ENCODE assay signal across 26 mouse cellular contexts in genomic region chr11:116667930-116668329, GRCm38 (mm10). TPM values are rescaled to one million over a fixed set of nuclear protein-coding genes. Genes with fewer than 3 reads are reported as not detected.
DNase-seq lines count a peak whose midpoint lies in the region; ATAC-seq and TF ChIP-seq lines count a peak whose summit lies in the region.
"Had no signal": no experiment of that assay in that cellular context is flagged by ENCODE, and none has a peak within 500 bp of the region (broad histone marks: within the 10 kb centered on the region; RNA-seq: fewer than 3 reads in every experiment).

No protein-coding gene starts in this region.

- H3K4me2 ChIP-seq in hindbrain, embryonic 14.5 days (replicated peaks), result no peak overlapping the region
- H3K4me2 ChIP-seq in hindbrain, embryonic 16.5 days (ENCODE audit: low read length), result no peak overlapping the region
- H3K4me2 ChIP-seq in midbrain, postnatal 0 days (ENCODE audit: low read depth, low read length, poor library complexity, severe bottlenecking), result no peak overlapping the region
- no peak overlapping the region for H3K4me2 ChIP-seq in stomach, postnatal 0 days (replicated peaks; ENCODE audit: low read depth)
- H3K4me2 ChIP-seq: embryonic facial prominence, embryonic 12.5 days; forebrain, embryonic 12.5 days; heart, embryonic 13.5 days; hindbrain, embryonic 15.5 days; intestine, embryonic 15.5 days; limb, embryonic 15.5 days; midbrain, embryonic 11.5 days; neural tube, embryonic 15.5 days had no signal

- ATAC-seq in hindbrain, embryonic 14.5 days (ENCODE audit: low FRiP score), result no peak
- no peak for ATAC-seq in hindbrain, embryonic 16.5 days
- ATAC-seq in midbrain, postnatal 0 days (ENCODE audit: low FRiP score), result no peak
- ATAC-seq in stomach, postnatal 0 days (ENCODE audit: low FRiP score, low TSS enrichment), result no peak
- ATAC-seq: intestine, embryonic 15.5 days; Patski had no signal

- no peak overlapping the region for H3K27ac ChIP-seq in hindbrain, embryonic 14.5 days
- H3K27ac ChIP-seq in hindbrain, embryonic 16.5 days (ENCODE audit: low read depth, low read length), result no peak overlapping the region
- H3K27ac ChIP-seq in midbrain, embryonic 10.5 days (replicated peaks), result 0 out of 2 replicates have a peak overlapping the region, but pooled peaks have one; percentile 28
- no peak overlapping the region for H3K27ac ChIP-seq in midbrain, postnatal 0 days (ENCODE audit: low read depth, low read length)
- H3K27ac ChIP-seq in stomach, postnatal 0 days (replicated peaks), result peak overlapping the region; percentile 53
- H3K27ac ChIP-seq: embryonic facial prominence, embryonic 12.5 days; forebrain, embryonic 12.5 days; heart, embryonic 13.5 days; hindbrain, embryonic 15.5 days; intestine, embryonic 15.5 days; limb, embryonic 15.5 days; liver, embryonic 14.5 days; neural tube, embryonic 15.5 days had no signal

- no peak overlapping the region for H3K4me3 ChIP-seq in hindbrain, embryonic 14.5 days (replicated peaks; ENCODE audit: low read length)
- H3K4me3 ChIP-seq in hindbrain, embryonic 16.5 days (ENCODE audit: low read length), result no peak overlapping the region
- no peak overlapping the region for H3K4me3 ChIP-seq in midbrain, embryonic 10.5 days
- H3K4me3 ChIP-seq in midbrain, postnatal 0 days (ENCODE audit: low read depth, low read length), result no peak overlapping the region
- no peak overlapping the region for H3K4me3 ChIP-seq in stomach, postnatal 0 days (ENCODE audit: low read depth, low read length)
- H3K4me3 ChIP-seq: embryonic facial prominence, embryonic 12.5 days; erythroblast, embryonic 14.5 days; forebrain, embryonic 12.5 days; heart, embryonic 13.5 days; hindbrain, embryonic 15.5 days; intestine, embryonic 15.5 days; limb, embryonic 15.5 days; neural tube, embryonic 15.5 days had no signal

- DNase-seq in adrenal gland, adult 2 months, result peak; percentile 4
- no peak for DNase-seq in adrenal gland, postnatal 25 days
- no peak for DNase-seq in hindbrain, embryonic 14.5 days (ENCODE audit: low spot score)
- DNase-seq in midbrain, embryonic 10.5 days (ENCODE audit: low spot score), result no peak
- no peak for DNase-seq in midbrain, postnatal 0 days (ENCODE audit: low spot score)
- DNase-seq in stomach, postnatal 0 days (ENCODE audit: low spot score), result no peak
- DNase-seq: cerebellum, adult 18-20 months; cerebellum, postnatal 14 days; heart, postnatal 4 days; left cerebral cortex, postnatal 4 days; right cerebral cortex, adult 18-20 months; right cerebral cortex, postnatal 4 days; thymus, postnatal 4 days had no signal

- no peak for TF ChIP-seq CTCF in midbrain, postnatal 0 days (IDR thresholded peaks at IDR 0.05)
- TF ChIP-seq CTCF in stomach, postnatal 0 days (IDR thresholded peaks at IDR 0.05; ENCODE audit: low read depth), result no peak

- H3K36me3 ChIP-seq in hindbrain, embryonic 14.5 days (replicated peaks; ENCODE audit: control insufficient read depth, insufficient read depth), result peaks cover 1% of the 10 kb centered on the region; the same call in 1 of the 2 replicates
- H3K36me3 ChIP-seq in hindbrain, embryonic 16.5 days (ENCODE audit: control insufficient read depth, insufficient read depth, low read length), result no peaks in the 10 kb centered on the region
- peaks cover 5% of the 10 kb centered on the region for H3K36me3 ChIP-seq in midbrain, embryonic 10.5 days
- no peaks in the 10 kb centered on the region for H3K36me3 ChIP-seq in midbrain, postnatal 0 days (ENCODE audit: insufficient read depth, low read length)
- no peaks in the 10 kb centered on the region for H3K36me3 ChIP-seq in stomach, postnatal 0 days (ENCODE audit: control insufficient read depth, insufficient read depth, low read length)
- H3K36me3 ChIP-seq: forebrain, embryonic 12.5 days; hindbrain, embryonic 15.5 days had no signal

- TF ChIP-seq EP300 in stomach, postnatal 0 days (optimal IDR thresholded peaks at IDR 0.05), result no peak

- 87% methylated on average over 8 of the region's 8 CpGs for WGBS in hindbrain, embryonic 14.5 days
- 79% methylated on average over 8 of the region's 8 CpGs for WGBS in hindbrain, embryonic 16.5 days
- 85% methylated on average over 8 of the region's 8 CpGs for WGBS in midbrain, embryonic 10.5 days
- WGBS in midbrain, postnatal 0 days, result 88% methylated on average over 8 of the region's 8 CpGs
- 65% methylated on average over 8 of the region's 8 CpGs for WGBS in stomach, postnatal 0 days

- peaks cover 34% of the 10 kb centered on the region for H3K4me1 ChIP-seq in hindbrain, embryonic 14.5 days (replicated peaks; ENCODE audit: control insufficient read depth, insufficient read depth, low read length)
- H3K4me1 ChIP-seq in hindbrain, embryonic 16.5 days (ENCODE audit: control insufficient read depth, insufficient read depth, low read depth, low read length), result peaks cover 31% of the 10 kb centered on the region
- peaks cover 64% of the 10 kb centered on the region for H3K4me1 ChIP-seq in midbrain, embryonic 10.5 days
- H3K4me1 ChIP-seq in midbrain, postnatal 0 days (ENCODE audit: insufficient read depth, low read length), result peaks cover 3% of the 10 kb centered on the region; the same call in 1 of the 2 replicates
- no peaks in the 10 kb centered on the region for H3K4me1 ChIP-seq in stomach, postnatal 0 days (replicated peaks; ENCODE audit: control insufficient read depth, insufficient read depth)

- H3K9me3 ChIP-seq in hindbrain, embryonic 14.5 days (ENCODE audit: control insufficient read depth, low read length), result no peaks in the 10 kb centered on the region
- H3K9me3 ChIP-seq in hindbrain, embryonic 16.5 days (ENCODE audit: control insufficient read depth, low read length), result no peaks in the 10 kb centered on the region
- no peaks in the 10 kb centered on the region for H3K9me3 ChIP-seq in midbrain, embryonic 10.5 days (replicated peaks)
- no peaks in the 10 kb centered on the region for H3K9me3 ChIP-seq in midbrain, postnatal 0 days (ENCODE audit: low read length)
- H3K9me3 ChIP-seq in stomach, postnatal 0 days (ENCODE audit: control insufficient read depth, low read length), result no peaks in the 10 kb centered on the region
- H3K9me3 ChIP-seq: embryonic facial prominence, embryonic 12.5 days; forebrain, embryonic 12.5 days; G1E; heart, embryonic 13.5 days; hindbrain, embryonic 15.5 days; intestine, embryonic 15.5 days; limb, embryonic 15.5 days; neural tube, embryonic 15.5 days had no signal

- no peaks in the 10 kb centered on the region for H3K27me3 ChIP-seq in hindbrain, embryonic 14.5 days (ENCODE audit: control insufficient read depth, insufficient read depth, low read length)
- H3K27me3 ChIP-seq in hindbrain, embryonic 16.5 days (replicated peaks; ENCODE audit: control insufficient read depth, insufficient read depth, low read length), result no peaks in the 10 kb centered on the region
- H3K27me3 ChIP-seq in midbrain, embryonic 10.5 days (ENCODE audit: low read depth, poor library complexity, severe bottlenecking), result peaks cover 14% of the 10 kb centered on the region
- no peaks in the 10 kb centered on the region for H3K27me3 ChIP-seq in midbrain, postnatal 0 days (ENCODE audit: insufficient read depth, low read length)
- H3K27me3 ChIP-seq in stomach, postnatal 0 days (ENCODE audit: control insufficient read depth, insufficient read depth, low read length), result no peaks in the 10 kb centered on the region
- H3K27me3 ChIP-seq: hindbrain, embryonic 15.5 days; intestine, embryonic 15.5 days; neural tube, embryonic 15.5 days; Patski had no signal

- 0 out of 2 replicates have a peak overlapping the region, but pooled peaks have one; percentile 17 for H3K9ac ChIP-seq in hindbrain, embryonic 14.5 days
- H3K9ac ChIP-seq in hindbrain, embryonic 16.5 days (ENCODE audit: low read depth, low read length), result no peak overlapping the region
- H3K9ac ChIP-seq in midbrain, postnatal 0 days (replicated peaks; ENCODE audit: low read length, poor library complexity, severe bottlenecking), result no peak overlapping the region
- no peak overlapping the region for H3K9ac ChIP-seq in stomach, postnatal 0 days (ENCODE audit: low read length)
- H3K9ac ChIP-seq: embryonic facial prominence, embryonic 12.5 days; forebrain, embryonic 12.5 days; heart, embryonic 13.5 days; hindbrain, embryonic 15.5 days; intestine, embryonic 15.5 days; limb, embryonic 15.5 days; liver, embryonic 14.5 days; neural tube, embryonic 15.5 days had no signal

RNA-seq across cellular contexts. Expression of gene Cygb, which starts 13.8 kb away (rescaled TPM):
- total RNA-seq in adrenal gland, adult 2 months (2021), result 10 to 100 TPM; 24.8 to 46.8 TPM
- polyA plus RNA-seq in adrenal gland, adult 2 months (2012; rRNA removed), result 54.3 and 62.4 TPM in 2 replicates
- 18.7 and 25.4 TPM in 2 replicates for total RNA-seq in adrenal gland, postnatal 25 days (2021)
- polyA plus RNA-seq in hindbrain, embryonic 14.5 days (2014; fragmentation: Nextera tagmentation; extraction: Ambion mirVana), result 26.5 and 29.7 TPM in 2 replicates
- 34.4 and 37.4 TPM in 2 replicates for polyA plus RNA-seq in hindbrain, embryonic 16.5 days (2015; fragmentation: Nextera tagmentation; extraction: Ambion mirVana)
- polyA plus RNA-seq in midbrain, embryonic 10.5 days (2016; fragmentation: Nextera tagmentation; extraction: Ambion mirVana), result 2.5 and 2.8 TPM in 2 replicates
- total RNA-seq in midbrain, postnatal 0 days (2014; rRNA removed), result 38.7 and 44.2 TPM in 2 replicates
- polyA plus RNA-seq in midbrain, postnatal 0 days (2015; fragmentation: Nextera tagmentation; extraction: Ambion mirVana), result 40.5 and 43.5 TPM in 2 replicates
- polyA plus RNA-seq in stomach, postnatal 0 days (2015; fragmentation: Nextera tagmentation; extraction: Ambion mirVana), result 22.1 and 22.2 TPM in 2 replicates
- total RNA-seq: G1E had no signal

RNA-seq across cellular contexts. Expression of gene Prcd, which starts 14.6 kb away (rescaled TPM):
- total RNA-seq in adrenal gland, adult 2 months (2021), result 10 to 100 TPM; 10.2 to 14.2 TPM
- polyA plus RNA-seq in adrenal gland, adult 2 months (2012; rRNA removed), result 13.0 and 14.1 TPM in 2 replicates
- total RNA-seq in adrenal gland, postnatal 25 days (2021), result 9.2 and 13.0 TPM in 2 replicates
- polyA plus RNA-seq in hindbrain, embryonic 14.5 days (2014; fragmentation: Nextera tagmentation; extraction: Ambion mirVana), result 2.8 and 3.5 TPM in 2 replicates
- 3.1 and 4.2 TPM in 2 replicates for polyA plus RNA-seq in hindbrain, embryonic 16.5 days (2015; fragmentation: Nextera tagmentation; extraction: Ambion mirVana)
- polyA plus RNA-seq in midbrain, embryonic 10.5 days (2016; fragmentation: Nextera tagmentation; extraction: Ambion mirVana), result 0.65 and 0.77 TPM in 2 replicates
- 3.7 TPM in 1 of 2 replicates, not detected in the other for total RNA-seq in midbrain, postnatal 0 days (2014; rRNA removed)
- polyA plus RNA-seq in midbrain, postnatal 0 days (2015; fragmentation: Nextera tagmentation; extraction: Ambion mirVana), result 4.8 and 6.0 TPM in 2 replicates
- polyA plus RNA-seq in stomach, postnatal 0 days (2015; fragmentation: Nextera tagmentation; extraction: Ambion mirVana), result 2.6 and 2.7 TPM in 2 replicates
- polyA plus RNA-seq: erythroblast, embryonic 14.5 days had no signal

RNA-seq across cellular contexts. Expression of gene Rhbdf2, which starts 41.1 kb away (rescaled TPM):
- total RNA-seq in adrenal gland, adult 2 months (2021), result 10 to 100 TPM in 1 of 2 experiments, 1 to 10 TPM in 1; 8.2 to 22.7 TPM
- polyA plus RNA-seq in adrenal gland, adult 2 months (2012; rRNA removed), result 41.1 and 56.8 TPM in 2 replicates
- 17.7 and 24.6 TPM in 2 replicates for total RNA-seq in adrenal gland, postnatal 25 days (2021)
- polyA plus RNA-seq in hindbrain, embryonic 14.5 days (2014; fragmentation: Nextera tagmentation; extraction: Ambion mirVana), result 1.1 and 1.2 TPM in 2 replicates
- polyA plus RNA-seq in hindbrain, embryonic 16.5 days (2015; fragmentation: Nextera tagmentation; extraction: Ambion mirVana), result 1.7 and 2.1 TPM in 2 replicates
- polyA plus RNA-seq in midbrain, embryonic 10.5 days (2016; fragmentation: Nextera tagmentation; extraction: Ambion mirVana), result 2.5 and 3.3 TPM in 2 replicates
- 3.4 and 4.5 TPM in 2 replicates for total RNA-seq in midbrain, postnatal 0 days (2014; rRNA removed)
- 1.0 TPM in 2 replicates for polyA plus RNA-seq in midbrain, postnatal 0 days (2015; fragmentation: Nextera tagmentation; extraction: Ambion mirVana)
- polyA plus RNA-seq in stomach, postnatal 0 days (2015; fragmentation: Nextera tagmentation; extraction: Ambion mirVana), result 5.7 and 6.1 TPM in 2 replicates

Comparison
In these comparisons a context has a peak if more than half of its experiments do, and no peak if none do; other contexts are left out.
1. H3K27ac ChIP-seq: peak in midbrain, embryonic 10.5 days (single experiment) and stomach, postnatal 0 days (single experiment); none in hindbrain, embryonic 14.5 days (single experiment), hindbrain, embryonic 16.5 days (single experiment) and midbrain, postnatal 0 days (single experiment).